Mouse (Mus musculus): ENCODE data around the gene Pdk4.

- no peak for TF ChIP-seq CTCF (IDR thresholded peaks at IDR 0.05; ENCODE audit: control insufficient read depth, insufficient read depth, insufficient read length)
- TF ChIP-seq MAX (IDR thresholded peaks at IDR 0.05), result no peak
Observed at GRCm38 (mm10) chr6:5437757-5438156, 58.4 kb downstream of the Pdk4 start.

Measured in C2C12 (cell line).